Mouse (Mus musculus) gastrocnemius, postnatal 10 days (tissue): ENCODE results near the gene Traf5. TPM values are rescaled to one million over a fixed set of nuclear protein-coding genes. Genes with fewer than 3 reads are reported as not detected.

Experiments used
- DNase-seq: peaks from one replicate; pipeline ENCODE4 v3.0.0; 2021; ENCODE audit warnings: mixed read lengths
- long read RNA-seq, 2 experiments: library from polyadenylated mRNA; stranded (forward); transcript quantifications; one replicate each; pipeline ENCODE4 v2.0.0; 2021
- total RNA-seq, 2 experiments: library from RNA; stranded (reverse); gene quantifications; 2 replicates each; pipeline ENCODE4 v1.2.3; 2021

Gene Traf5
- 10 to 100 TPM in 1 of 2 experiments, 1 to 10 TPM in 1; 9.4 to 13.1 TPM for total RNA-seq
- long read RNA-seq, experiment 1, partial matches to known transcripts = 0 of 15 reads
- long read RNA-seq, experiment 1, other reads (novel, unspliced or antisense) = 15 of 15 reads
- long read RNA-seq, experiment 2, partial matches to known transcripts = 0 of 8 reads
- long read RNA-seq, experiment 2, other reads (novel, unspliced or antisense) = 8 of 8 reads

- peak; percentile 98 for DNase-seq
These were observed at the start of gene Traf5 for GRCm38 (mm10) chr1:192091806-192092772. TSS of gene Traf5 (minus strand) at chr1:192092559.

GRCm38 (mm10) chr1:192140313-192140712 lies 48.0 kb upstream of the Traf5 start:
- DNase-seq = no peak

GRCm38 (mm10) chr1:192137926-192138910 lies 45.9 kb upstream of the Traf5 start, which contains the start of gene Rcor3:
TSS of gene Rcor3 (minus strand) at chr1:192138062.
- peak; percentile 83 for DNase-seq

- no peak for DNase-seq
These were observed 45.0 kb upstream of the Traf5 start for GRCm38 (mm10) chr1:192137291-192137925.

GRCm38 (mm10) chr1:192136561-192137290 lies 44.4 kb upstream of the Traf5 start:
- peak; percentile 78 for DNase-seq

- DNase-seq = no peak
These were observed 37.8 kb upstream of the Traf5 start for GRCm38 (mm10) chr1:192130202-192130601.

GRCm38 (mm10) chr1:192128343-192128742 lies 36.0 kb upstream of the Traf5 start:
- DNase-seq = no peak

GRCm38 (mm10) chr1:192125761-192126160 lies 33.4 kb upstream of the Traf5 start:
- no peak for DNase-seq

GRCm38 (mm10) chr1:192116262-192116661 lies 23.9 kb upstream of the Traf5 start:
- no peak for DNase-seq

- no peak for DNase-seq
These were observed 23.0 kb upstream of the Traf5 start for GRCm38 (mm10) chr1:192115378-192115777.

- DNase-seq = no peak
These were observed 16.8 kb upstream of the Traf5 start for GRCm38 (mm10) chr1:192109169-192109568.

- DNase-seq = no peak
These were observed 15.0 kb upstream of the Traf5 start for GRCm38 (mm10) chr1:192107352-192107751.

GRCm38 (mm10) chr1:192105902-192106389 lies 13.6 kb upstream of the Traf5 start:
- DNase-seq = no peak

GRCm38 (mm10) chr1:192104021-192104420 lies 11.7 kb upstream of the Traf5 start:
- no peak for DNase-seq

GRCm38 (mm10) chr1:192103176-192103575 lies 10.8 kb upstream of the Traf5 start:
- DNase-seq = no peak

GRCm38 (mm10) chr1:192101359-192101758 lies 9.0 kb upstream of the Traf5 start:
- no peak for DNase-seq

- no peak for DNase-seq
These were observed 8.4 kb upstream of the Traf5 start for GRCm38 (mm10) chr1:192100742-192101141.

- no peak for DNase-seq
These were observed 3.3 kb upstream of the Traf5 start for GRCm38 (mm10) chr1:192095626-192096025.

GRCm38 (mm10) chr1:192094451-192095170 lies 2.3 kb upstream of the Traf5 start:
- peak; percentile 67 for DNase-seq
